Mouse (Mus musculus): ENCODE measurements around the gene Tmem167.

DNA sequence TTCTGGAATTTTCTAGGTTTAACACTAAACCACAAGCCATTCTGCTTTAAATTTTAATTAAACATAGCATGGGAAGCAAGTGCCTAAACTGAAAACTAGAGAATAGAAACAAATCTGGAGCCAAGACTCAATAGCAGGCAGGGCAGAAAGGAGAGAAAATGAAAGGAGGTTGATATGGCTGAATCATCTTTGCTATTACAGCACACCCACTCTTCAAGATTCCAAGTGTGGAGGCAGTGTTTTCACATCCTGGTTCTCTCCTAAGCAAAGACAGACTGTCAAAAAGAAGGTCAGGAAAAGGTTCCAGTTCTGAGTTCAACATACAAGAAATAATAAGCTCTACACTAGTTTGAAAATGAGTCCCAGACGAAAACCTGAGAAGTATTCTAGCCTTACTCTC lies 52.8 kb downstream of the Tmem167 start:
- TF ChIP-seq CTCF (IDR thresholded peaks at IDR 0.05; ENCODE audit: low read depth) (no peak), EP300 (IDR thresholded peaks at IDR 0.05; ENCODE audit: low read depth) (no peak)
